Mouse (Mus musculus): Measurements from ENCODE around the gene Coq4.

Coq4 gene

GRCm38 (mm10) chr2:29846061-29846853, 59.0 kb downstream of the Coq4 start:
- DNase-seq (ENCODE audit: low read depth) = no peak

- no peak for DNase-seq (ENCODE audit: low read depth)
Measured at GRCm38 (mm10) chr2:29846911-29847310, 59.6 kb downstream of the Coq4 start.

All from c-Kit-positive CD71-negative TER-119-negative erythroid progenitor cells, embryonic 14.5 days (primary cell).